ENCODE assay signal across 21 mouse cellular contexts in genomic region chr1:193299995-193300394, GRCm38 (mm10). TPM values are rescaled to one million over a fixed set of nuclear protein-coding genes. Genes with fewer than 3 reads are reported as not detected.
"Had no signal": no experiment of that assay in that cellular context is flagged by ENCODE, and none has a peak within 500 bp of the region (broad histone marks: within the 10 kb centered on the region; RNA-seq: fewer than 3 reads in every experiment).

No protein-coding gene starts in this region.

- H3K27me3 ChIP-seq: intestine, embryonic 15.5 days; kidney, embryonic 15.5 days; limb, embryonic 15.5 days had no signal

- H3K9me3 ChIP-seq: intestine, embryonic 15.5 days; kidney, embryonic 15.5 days; limb, embryonic 12.5 days; limb, embryonic 15.5 days had no signal

- DNase-seq: kidney, adult 11 months; kidney, adult 8-10 months; kidney, postnatal 10 days; kidney, postnatal 36 days; layer of hippocampus, postnatal 36 days; liver, postnatal 0 days; lung, postnatal 14 days; lung, postnatal 4 days; midbrain, embryonic 14.5 days; thymus, adult 18-20 months; thymus, postnatal 36 days had no signal

- H3K4me2 ChIP-seq: intestine, embryonic 15.5 days; kidney, embryonic 15.5 days; limb, embryonic 12.5 days; limb, embryonic 15.5 days; liver, embryonic 11.5 days; midbrain, embryonic 11.5 days had no signal

- ATAC-seq: intestine, embryonic 15.5 days; liver, postnatal 0 days had no signal

- H3K27ac ChIP-seq: intestine, embryonic 15.5 days; kidney, embryonic 15.5 days; left cerebral cortex, adult 2 months; limb, embryonic 12.5 days; limb, embryonic 15.5 days; liver, embryonic 14.5 days had no signal

- H3K36me3 ChIP-seq: intestine, embryonic 15.5 days; kidney, embryonic 15.5 days; limb, embryonic 12.5 days; limb, embryonic 15.5 days had no signal

- H3K4me3 ChIP-seq: intestine, embryonic 15.5 days; kidney, embryonic 15.5 days; left cerebral cortex, adult 2 months; limb, embryonic 12.5 days; limb, embryonic 15.5 days had no signal

- H3K9ac ChIP-seq: intestine, embryonic 15.5 days; kidney, embryonic 15.5 days; limb, embryonic 12.5 days; limb, embryonic 15.5 days; liver, embryonic 14.5 days; liver, postnatal 0 days had no signal

RNA-seq across cellular contexts. Expression of gene Hsd11b1, which starts 36.1 kb away (rescaled TPM):
- polyA plus RNA-seq: midbrain, embryonic 11.5 days; neural tube, embryonic 11.5 days; neural tube, embryonic 14.5 days had no signal
